ENCODE assay signal across 8 mouse cellular contexts in genomic region chr4:124693135-124693894, GRCm38 (mm10). TPM values are rescaled to one million over a fixed set of nuclear protein-coding genes. Genes with fewer than 3 reads are reported as not detected.
DNase-seq lines count a peak whose midpoint lies in the region; ATAC-seq lines count a peak whose summit lies in the region.

Gene Utp11, minus strand, starts transcription at chr4:124693600.

- under 1% methylated on average over 43 of the region's 43 CpGs for WGBS in intestine, embryonic 14.5 days

- no peaks in the 10 kb centered on the region for H3K9me3 ChIP-seq in intestine, embryonic 14.5 days (ENCODE audit: control insufficient read depth, low read length)

- ATAC-seq in intestine, embryonic 14.5 days (replicated peaks; ENCODE audit: low FRiP score, low TSS enrichment, low read depth): peak; percentile 85
- peak; percentile 89 for ATAC-seq in megakaryocyte progenitor cell, adult 5-6 weeks (replicated peaks; ENCODE audit: poor library complexity)

- H3K9ac ChIP-seq in intestine, embryonic 14.5 days (ENCODE audit: low read length): peak within 1 kb of the TSS; percentile 77

- peak within 1 kb of the TSS; percentile 64 for H3K4me2 ChIP-seq in intestine, embryonic 14.5 days (ENCODE audit: low read length)

- intact Hi-C loops in gastrocnemius, postnatal 14 days (cut with DNase I; ENCODE audit: low total_unique reads): no loop called here
- intact Hi-C loops in left cerebral cortex, postnatal 10 days (cut with DNase I): no loop called here

- peak within 1 kb of the TSS; percentile 41; the same call in 1 of the 2 replicates for H3K27ac ChIP-seq in intestine, embryonic 14.5 days (ENCODE audit: low read depth)

- peaks cover 8% of the 10 kb centered on the region; the same call in 1 of the 2 replicates for H3K36me3 ChIP-seq in intestine, embryonic 14.5 days (ENCODE audit: control insufficient read depth, insufficient read depth, low read length)

- H3K27me3 ChIP-seq in intestine, embryonic 14.5 days (replicated peaks; ENCODE audit: control insufficient read depth, insufficient read depth, low read length): peaks cover 8% of the 10 kb centered on the region; the same call in 1 of the 2 replicates

- H3K4me3 ChIP-seq in intestine, embryonic 14.5 days (ENCODE audit: low read depth, low read length): peak within 1 kb of the TSS; percentile 83

- DNase-seq in adrenal gland, adult 8-10 months: peak; percentile 86
- peak; percentile 97 for DNase-seq in embryo, embryonic 10.5 days (ENCODE audit: low spot score)
- DNase-seq in gastrocnemius, postnatal 14 days: peak; percentile 85
- DNase-seq in intestine, embryonic 14.5 days (ENCODE audit: low spot score): peak; percentile 88
- peak; percentile 88 to 90 for DNase-seq in left cerebral cortex, postnatal 10 days (ENCODE audit: extremely low spot score in 1 of 2, low spot score in 2 of 2)
- DNase-seq in right cerebral cortex, postnatal 25 days: peak; percentile 87
- DNase-seq in yolk sac, embryonic 10.5 days (ENCODE audit: low spot score): peak; percentile 92

- H3K4me1 ChIP-seq in intestine, embryonic 14.5 days (replicated peaks; ENCODE audit: control insufficient read depth, insufficient read depth, low read length): peaks cover 7% of the 10 kb centered on the region

RNA-seq across cellular contexts. Expression of gene Utp11, which starts in this region (rescaled TPM):
- 10 to 100 TPM; 31.2 to 40.7 (median 34.4) TPM for total RNA-seq in adrenal gland, adult 8-10 months (2022)
- total RNA-seq in gastrocnemius, postnatal 14 days (2021): 10 to 100 TPM; 16.5 to 20.4 TPM
- 57.6 and 65.6 TPM in 2 replicates for polyA plus RNA-seq in intestine, embryonic 14.5 days (2014; fragmentation: Nextera tagmentation; extraction: Ambion mirVana)
- total RNA-seq in left cerebral cortex, postnatal 10 days (2021): 10 to 100 TPM; 15.2 to 15.8 TPM
- total RNA-seq in megakaryocyte progenitor cell, adult 5-6 weeks (2015): 78.0 and 81.5 TPM in 2 replicates
- total RNA-seq in megakaryocyte progenitor cell, adult 5-6 weeks (2017): 70.8 and 93.1 TPM in 2 replicates

Comparison
In these comparisons a context has a peak if more than half of its experiments do, and no peak if none do; other contexts are left out.
1. Peak in every context shown above with its lines: DNase-seq, ATAC-seq, H3K4me3 ChIP-seq and H3K27ac ChIP-seq.